Mouse (Mus musculus): Measurements from ENCODE around the gene Vmn2r112. TPM values are rescaled to one million over a fixed set of nuclear protein-coding genes. Genes with fewer than 3 reads are reported as not detected.

Gene Vmn2r112
- not detected for total RNA-seq (2023)

GRCm38 (mm10) chr17:22600651-22601050 is at the start of gene Vmn2r112:
Gene Vmn2r112, plus strand, starts transcription at chr17:22600951.

DNA sequence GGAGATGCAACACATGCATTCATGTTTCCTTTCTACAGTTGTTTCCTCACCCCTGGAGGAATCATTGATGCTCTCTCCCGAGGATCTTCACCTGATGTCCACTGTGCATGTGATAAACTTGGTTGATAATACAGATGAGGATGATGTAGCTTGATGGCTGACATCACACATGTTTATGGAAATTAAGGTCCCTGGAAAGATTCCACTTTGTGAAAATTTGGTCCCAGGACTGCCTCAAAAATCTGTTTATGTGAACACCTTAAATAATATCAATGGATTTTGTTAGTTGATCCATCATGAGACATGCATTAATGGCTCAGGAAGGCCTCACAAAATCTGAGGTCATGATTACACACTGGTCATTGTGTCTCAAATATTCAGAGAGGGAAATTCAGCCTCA is 27.4 kb upstream of the Vmn2r112 start, which contains the start of gene Vmn2r111:
Gene Vmn2r111 (minus strand): TSS at position 101 of the 400 bp plus-strand sequence.

Other genes with a start within 250 kb of the Vmn2r112 start
- 9.0 TPM for gene Zfp944, start 239.6 kb upstream of the Vmn2r112 start, total RNA-seq (2023)
- 15.2 TPM for gene Zfp758, start 239.5 kb upstream of the Vmn2r112 start, total RNA-seq (2023)
- gene Zfp946, start 176.7 kb upstream of the Vmn2r112 start, total RNA-seq (2023) = 4.4 TPM
- not detected for gene Vmn2r111, start 27.5 kb upstream of the Vmn2r112 start, total RNA-seq (2023)